Mouse (Mus musculus) midbrain, embryonic 15.5 days (tissue): ENCODE measurements around the gene Frmpd3. TPM values are rescaled to one million over a fixed set of nuclear protein-coding genes. Genes with fewer than 3 reads are reported as not detected.

Source experiments
- ATAC-seq: fragments of 200-750 bp; cut with Nextera tagmentation; replicated peaks from 2 replicates; pipeline ENCODE4 v1.8.0; 2017; ENCODE audit warnings: moderate TSS enrichment
- H3K27ac ChIP-seq: fragments of 300-500 bp; sonication (generic); 2 replicates; pipeline ENCODE4 v1.5.1; 2015; ENCODE audit warnings: mild to moderate bottlenecking, inconsistent platforms
- H3K27me3 ChIP-seq: fragments of 300-500 bp; sonication (generic); replicated peaks from 2 replicates; pipeline ENCODE4 v1.6.1; 2015; ENCODE audit warnings: inconsistent platforms
- H3K36me3 ChIP-seq: fragments of 300-500 bp; sonication (generic); replicated peaks from 2 replicates; pipeline ENCODE4 v1.6.1; 2015; ENCODE audit warnings: inconsistent platforms
- H3K4me1 ChIP-seq: fragments of 300-500 bp; sonication (generic); 2 replicates; pipeline ENCODE4 v1.6.1; 2015; ENCODE audit warnings: inconsistent platforms
- H3K4me2 ChIP-seq: fragments of 300-500 bp; sonication (generic); 2 replicates; pipeline ENCODE4 v1.6.1; 2015; ENCODE audit warnings: inconsistent platforms, mild to moderate bottlenecking, moderate library complexity
- H3K4me3 ChIP-seq: fragments of 300-500 bp; sonication (generic); 2 replicates; pipeline ENCODE4 v1.5.1; 2015; ENCODE audit warnings: mild to moderate bottlenecking, inconsistent platforms
- H3K9ac ChIP-seq: fragments of 300-500 bp; sonication (generic); 2 replicates; pipeline ENCODE4 v1.6.1; 2015; ENCODE audit warnings: mild to moderate bottlenecking, inconsistent platforms
- H3K9me3 ChIP-seq: fragments of 300-500 bp; sonication (generic); 2 replicates; pipeline ENCODE4 v1.6.1; 2016; ENCODE audit warnings: inconsistent platforms
- WGBS: fragments of 180-500 bp; shearing (Covaris S2); methylation state at CpG from one replicate; pipeline ENCODE4 v1.1.7; 2015; ENCODE audit warnings: mixed read lengths; 5-methylcytosine and 5-hydroxymethylcytosine counted together
- microRNA counts: library from miRNA; unstranded; fragments of <30 nt; microRNA quantifications from one replicate; lab custom pipeline; 2016
- microRNA-seq: library from miRNA; unstranded; fragments of <30 nt; microRNA quantifications from one replicate; pipeline ENCODE4, GENCODE M21; 2016
- polyA plus RNA-seq: library from polyadenylated mRNA; unstranded; fragments of >200 nt; fragmentation: Nextera tagmentation; extraction: Ambion mirVana; gene quantifications from 2 replicates; pipeline ENCODE4 v1.2.1, GENCODE M21; 2015

The Frmpd3 gene
- polyA plus RNA-seq, 1 experiment from 2014 or later = 4.2 TPM

DNA sequence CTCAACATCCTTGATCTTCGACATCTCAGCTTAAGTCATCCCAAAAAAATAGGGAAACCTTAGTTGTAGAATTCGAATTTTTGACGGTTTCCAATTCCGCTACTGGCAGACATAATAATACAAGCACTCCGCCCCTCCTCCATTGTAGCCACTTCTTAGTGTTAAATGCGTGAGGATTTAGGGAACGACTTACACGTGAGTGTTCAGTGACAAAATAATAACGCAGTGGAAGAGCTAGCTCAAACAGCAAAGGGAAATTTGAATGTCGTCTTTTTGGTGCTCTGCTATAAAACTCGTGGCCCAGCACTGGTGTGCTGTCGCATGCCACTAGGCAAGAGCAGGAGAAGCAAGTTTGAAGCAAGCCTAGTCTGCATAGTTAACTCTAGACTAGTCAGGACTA, 115.4 kb downstream of the Frmpd3 start:
- H3K4me3 ChIP-seq = peak overlapping the region; percentile 61
- peak overlapping the region; percentile 66; the same call in 1 of the 2 replicates for H3K27ac ChIP-seq
- peak overlapping the region; percentile 55; the same call in 1 of the 2 replicates for H3K9ac ChIP-seq
- WGBS = 23% methylated on average over 12 of the region's 12 CpGs
- H3K4me1 ChIP-seq = no peaks in the 10 kb centered on the region
- H3K9me3 ChIP-seq = no peaks in the 10 kb centered on the region
- ATAC-seq = peak; percentile 43
- H3K4me2 ChIP-seq = peak overlapping the region; percentile 52
- H3K27me3 ChIP-seq = 0 out of 2 replicates have a peak, but pooled peaks cover 3% of the 10 kb centered on the region
- no peaks in the 10 kb centered on the region for H3K36me3 ChIP-seq

GRCm38 (mm10) chrX:140478231-140478630, 136.2 kb downstream of the Frmpd3 start:
- Histone ChIP-seq H3K9ac (no peak overlapping the region), H3K9me3 (no peaks in the 10 kb centered on the region), H3K4me2 (no peak overlapping the region), H3K27me3 (peaks cover under 1% of the 10 kb centered on the region; the same call in 1 of the 2 replicates), H3K4me3 (no peak overlapping the region), H3K4me1 (no peaks in the 10 kb centered on the region), H3K36me3 (no peaks in the 10 kb centered on the region), H3K27ac (no peak overlapping the region)
- no peak for ATAC-seq
- 87% methylated on average over 6 of the region's 6 CpGs for WGBS

DNA sequence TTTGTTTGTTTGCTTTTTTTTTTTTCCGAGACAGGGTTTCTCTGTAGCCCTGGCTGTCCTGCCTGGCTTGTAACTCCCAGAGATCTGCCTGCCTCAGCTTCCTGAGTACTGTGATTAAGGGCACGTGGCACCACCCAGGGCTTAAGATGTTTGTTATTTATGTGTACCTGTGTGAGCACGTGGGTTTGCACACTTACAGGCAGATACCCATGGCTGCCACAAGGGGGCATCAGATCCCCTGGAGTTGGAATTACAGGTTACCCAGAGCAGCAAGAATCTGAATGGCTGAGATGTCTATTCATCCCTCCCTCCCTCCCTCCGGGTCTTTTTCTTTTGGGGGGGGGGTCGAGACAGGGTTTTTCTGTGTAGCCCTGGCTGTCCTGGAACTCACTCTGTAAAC, 137.1 kb downstream of the Frmpd3 start:
- no peak overlapping the region for H3K4me2 ChIP-seq
- no peak overlapping the region for H3K4me3 ChIP-seq

More for the DNA sequence above, 137.1 kb downstream of the Frmpd3 start:
- Histone ChIP-seq H3K9me3 (no peaks in the 10 kb centered on the region), H3K27me3 (no peaks in the 10 kb centered on the region; the same call in 1 of the 2 replicates), H3K36me3 (no peaks in the 10 kb centered on the region), H3K4me1 (no peaks in the 10 kb centered on the region), H3K9ac (no peak overlapping the region), H3K27ac (no peak overlapping the region)
- no peak for ATAC-seq
- WGBS = 59% methylated on average over 5 of the region's 5 CpGs

MicroRNA genes within 50 kb of the gene (microRNA counts, 519-probe panel; counts per million panel counts)
- 2,518 counts per million, percentile 50 among the panel's probes with 10 or more counts for microRNA mmu-miR-3475 (lab: Ali Mortazavi, UCI)

Small RNA genes within 50 kb of the gene (microRNA-seq; reads per million reads assigned to microRNA genes)
- gene Mir3475 = 115 reads per million, percentile 56 among the genes with 10 or more reads in this experiment

Other genes starting within 250 kb of the Frmpd3 start
- gene Prps1, start 114.3 kb downstream of the Frmpd3 start, polyA plus RNA-seq = 78.5 and 78.9 TPM in 2 replicates